Mouse (Mus musculus) heart, embryonic 11.5 days (tissue): ENCODE data around the gene 3425401B19Rik. TPM values are rescaled to one million over a fixed set of nuclear protein-coding genes. Genes with fewer than 3 reads are reported as not detected.
A peak's percentile ranks its signal among the peaks of the same experiment; 100 is the strongest.

Experiments used
- ATAC-seq: fragments of 200-750 bp; cut with Nextera tagmentation; replicated peaks from 2 replicates; pipeline ENCODE4 v1.8.0; 2017; ENCODE audit warnings: moderate library complexity; ENCODE audit not compliant: insufficient number of reproducible peaks, low FRiP score, low TSS enrichment
- H3K27ac ChIP-seq: fragments of 300-500 bp; sonication (generic); 2 replicates; pipeline ENCODE4 v1.5.1; 2014; ENCODE audit warnings: mild to moderate bottlenecking, low read depth, low read length
- H3K27me3 ChIP-seq: fragments of 300-500 bp; sonication (generic); 2 replicates; pipeline ENCODE4 v1.6.1; 2014; ENCODE audit warnings: mild to moderate bottlenecking, low read length, mixed read lengths; ENCODE audit not compliant: control insufficient read depth, insufficient read depth
- H3K36me3 ChIP-seq: fragments of 300-500 bp; sonication (generic); 2 replicates; pipeline ENCODE4 v1.6.1; 2014; ENCODE audit warnings: mild to moderate bottlenecking, low read length, moderate library complexity, mixed read lengths; ENCODE audit not compliant: control insufficient read depth, insufficient read depth
- H3K4me1 ChIP-seq: fragments of 300-500 bp; sonication (generic); 2 replicates; pipeline ENCODE4 v1.6.1; 2014; ENCODE audit warnings: low read length; ENCODE audit not compliant: control insufficient read depth, insufficient read depth
- H3K4me2 ChIP-seq: fragments of 300-500 bp; sonication (generic); 2 replicates; pipeline ENCODE4 v1.6.1; 2014; ENCODE audit warnings: mild to moderate bottlenecking, moderate library complexity
- H3K4me3 ChIP-seq: fragments of 300-500 bp; sonication (generic); 2 replicates; pipeline ENCODE4 v1.5.1; 2014; ENCODE audit warnings: low read depth, low read length
- H3K9ac ChIP-seq: fragments of 300-500 bp; sonication (generic); 2 replicates; pipeline ENCODE4 v1.6.1; 2014; ENCODE audit warnings: mild to moderate bottlenecking, low read depth, low read length, moderate library complexity
- H3K9me3 ChIP-seq: fragments of 300-500 bp; sonication (generic); replicated peaks from 2 replicates; pipeline ENCODE4 v1.6.1; 2016; ENCODE audit warnings: low read length; ENCODE audit not compliant: control insufficient read depth
- WGBS: fragments of 180-500 bp; shearing (Covaris S2); extraction: QIAGEN DNeasy Blood & Tissue Kit; methylation state at CpG from one replicate; pipeline ENCODE4 v1.1.7; 2014; ENCODE audit not compliant: insufficient replicate concordance; 5-methylcytosine and 5-hydroxymethylcytosine counted together
- polyA plus RNA-seq: library from polyadenylated mRNA; unstranded; fragments of >200 nt; fragmentation: Nextera tagmentation; extraction: Ambion mirVana; gene quantifications from 2 replicates; pipeline ENCODE4 v1.2.1, GENCODE M21; 2014

Gene 3425401B19Rik
- polyA plus RNA-seq, 1 experiment from 2014 or later, result 6.7 TPM

GRCm38 (mm10) chr14:32707938-32708337 is 22.8 kb upstream of the 3425401B19Rik start:
- no peak overlapping the region for H3K4me3 ChIP-seq
- no peak for ATAC-seq
- no peaks in the 10 kb centered on the region for H3K9me3 ChIP-seq
- H3K4me2 ChIP-seq, result no peak overlapping the region
- H3K4me1 ChIP-seq, result peaks cover 10% of the 10 kb centered on the region
- no peaks in the 10 kb centered on the region for H3K36me3 ChIP-seq
- H3K9ac ChIP-seq, result no peak overlapping the region
- H3K27ac ChIP-seq, result no peak overlapping the region
- no peaks in the 10 kb centered on the region; the same call in 1 of the 2 replicates for H3K27me3 ChIP-seq
- WGBS, result 43% methylated on average over 8 of the region's 8 CpGs

- Histone ChIP-seq H3K9me3 (no peaks in the 10 kb centered on the region), H3K27me3 (peaks cover 10% of the 10 kb centered on the region), H3K4me2 (peak overlapping the region; percentile 2; the same call in 1 of the 2 replicates), H3K4me3 (no peak overlapping the region), H3K36me3 (no peaks in the 10 kb centered on the region), H3K9ac (no peak overlapping the region), H3K4me1 (peaks cover 21% of the 10 kb centered on the region), H3K27ac (peak overlapping the region; percentile 84)
- 18% methylated on average over 8 of the region's 8 CpGs for WGBS
- ATAC-seq, result no peak
Observed at GRCm38 (mm10) chr14:32700972-32701371, 15.9 kb upstream of the 3425401B19Rik start.

GRCm38 (mm10) chr14:32698556-32698955 is 13.5 kb upstream of the 3425401B19Rik start:
- Histone ChIP-seq H3K4me2 (no peak overlapping the region), H3K4me1 (peaks cover 21% of the 10 kb centered on the region), H3K9me3 (no peaks in the 10 kb centered on the region), H3K27ac (no peak overlapping the region), H3K9ac (no peak overlapping the region), H3K27me3 (peaks cover 10% of the 10 kb centered on the region), H3K4me3 (no peak overlapping the region), H3K36me3 (no peaks in the 10 kb centered on the region)
- ATAC-seq, result no peak
- 78% methylated on average over 3 of the region's 3 CpGs for WGBS

- H3K9me3 ChIP-seq, result no peaks in the 10 kb centered on the region
- H3K4me3 ChIP-seq, result no peak overlapping the region
- peaks cover 28% of the 10 kb centered on the region for H3K4me1 ChIP-seq
- ATAC-seq, result no peak
- WGBS, result 73% methylated on average over 8 of the region's 8 CpGs
- H3K36me3 ChIP-seq, result no peaks in the 10 kb centered on the region
- H3K27ac ChIP-seq, result no peak overlapping the region
- peaks cover 10% of the 10 kb centered on the region for H3K27me3 ChIP-seq
- H3K4me2 ChIP-seq, result no peak overlapping the region
- no peak overlapping the region for H3K9ac ChIP-seq
Observed at GRCm38 (mm10) chr14:32697774-32698173, 12.7 kb upstream of the 3425401B19Rik start.

GRCm38 (mm10) chr14:32696344-32696743 is 11.3 kb upstream of the 3425401B19Rik start:
- WGBS, result 86% methylated on average over 2 of the region's 2 CpGs
- peaks cover 10% of the 10 kb centered on the region for H3K27me3 ChIP-seq
- H3K9me3 ChIP-seq, result no peaks in the 10 kb centered on the region
- H3K4me3 ChIP-seq, result no peak overlapping the region
- no peak overlapping the region for H3K9ac ChIP-seq
- ATAC-seq, result no peak
- H3K36me3 ChIP-seq, result no peaks in the 10 kb centered on the region
- peaks cover 20% of the 10 kb centered on the region for H3K4me1 ChIP-seq
- no peak overlapping the region for H3K27ac ChIP-seq
- H3K4me2 ChIP-seq, result no peak overlapping the region

- Histone ChIP-seq H3K4me1 (peaks cover 17% of the 10 kb centered on the region), H3K9ac (no peak overlapping the region), H3K4me3 (no peak overlapping the region), H3K9me3 (no peaks in the 10 kb centered on the region), H3K27me3 (peaks cover 10% of the 10 kb centered on the region), H3K4me2 (no peak overlapping the region), H3K36me3 (no peaks in the 10 kb centered on the region), H3K27ac (no peak overlapping the region)
- 76% methylated on average over 2 of the region's 2 CpGs for WGBS
- no peak for ATAC-seq
Observed at GRCm38 (mm10) chr14:32695906-32696305, 10.8 kb upstream of the 3425401B19Rik start.

GRCm38 (mm10) chr14:32684735-32685105 is 373 bp downstream of the 3425401B19Rik start:
- ATAC-seq, result no peak; the same call in 1 of the 2 replicates
- Histone ChIP-seq H3K9me3 (no peaks in the 10 kb centered on the region), H3K9ac (peak overlapping the region; percentile 79), H3K36me3 (no peaks in the 10 kb centered on the region), H3K4me3 (peak overlapping the region; percentile 48), H3K27ac (peak overlapping the region; percentile 90), H3K4me1 (peaks cover 21% of the 10 kb centered on the region), H3K27me3 (no peaks in the 10 kb centered on the region), H3K4me2 (peak overlapping the region; percentile 66)
- 47% methylated on average over 19 of the region's 19 CpGs for WGBS

- H3K36me3 ChIP-seq, result no peaks in the 10 kb centered on the region
- H3K9me3 ChIP-seq, result no peaks in the 10 kb centered on the region
- 54% methylated on average over 19 of the region's 19 CpGs for WGBS
- peak overlapping the region; percentile 48 for H3K4me3 ChIP-seq
- H3K9ac ChIP-seq, result peak overlapping the region; percentile 79
- H3K27me3 ChIP-seq, result no peaks in the 10 kb centered on the region
- H3K4me1 ChIP-seq, result peaks cover 22% of the 10 kb centered on the region
- H3K4me2 ChIP-seq, result peak overlapping the region; percentile 66
- H3K27ac ChIP-seq, result peak overlapping the region; percentile 90
- ATAC-seq, result no peak
Observed at GRCm38 (mm10) chr14:32683982-32684734, 935 bp downstream of the 3425401B19Rik start.
